Mouse (Mus musculus): Measurements from ENCODE around the gene Knl1.

Gene Knl1

DNA sequence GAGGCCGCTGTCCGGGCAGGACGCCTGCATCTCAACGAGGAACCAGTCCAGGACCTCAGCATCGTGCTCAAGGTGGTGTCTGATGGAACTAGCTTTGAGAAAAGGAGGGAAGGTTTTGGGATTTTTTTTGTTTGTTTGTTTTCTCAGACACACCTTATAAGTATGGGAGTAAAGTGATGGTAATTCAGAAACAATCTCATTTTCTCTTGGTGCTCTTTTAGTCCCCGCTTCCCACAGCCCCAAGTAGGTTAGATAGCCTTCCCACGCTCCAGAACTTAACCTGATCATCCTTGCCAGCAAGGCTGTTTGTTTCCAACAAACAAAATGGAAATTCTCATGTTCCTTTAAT is 11.5 kb upstream of the Knl1 start:
- in situ Hi-C loops (cut with MboI, MseI) = loop anchor here (5.0 kb wide), 1 partner anchor 257 kb away; no protein-coding TSS in a partner anchor

DNA sequence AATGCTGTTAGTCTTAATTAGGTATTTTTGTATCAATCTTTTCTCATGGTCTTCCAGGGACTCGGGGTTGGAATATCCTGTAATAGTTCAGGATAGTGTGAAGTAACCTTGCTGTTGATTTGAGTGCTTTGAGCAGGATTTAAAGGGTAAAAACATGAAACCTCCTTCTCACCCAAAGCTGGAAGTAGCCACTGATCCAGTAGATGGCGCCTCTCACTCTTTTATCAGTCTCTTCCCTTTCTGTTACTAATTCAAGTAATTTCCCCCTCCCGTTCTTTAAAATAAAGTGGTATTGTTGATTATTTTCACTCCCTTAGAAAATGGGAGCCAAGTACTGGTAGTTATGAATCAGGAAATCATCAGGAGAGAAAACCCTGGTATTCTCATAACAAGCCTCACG is 6.0 kb upstream of the Knl1 start:
- in situ Hi-C loops (cut with MboI, MseI) = no loop called here

DNA sequence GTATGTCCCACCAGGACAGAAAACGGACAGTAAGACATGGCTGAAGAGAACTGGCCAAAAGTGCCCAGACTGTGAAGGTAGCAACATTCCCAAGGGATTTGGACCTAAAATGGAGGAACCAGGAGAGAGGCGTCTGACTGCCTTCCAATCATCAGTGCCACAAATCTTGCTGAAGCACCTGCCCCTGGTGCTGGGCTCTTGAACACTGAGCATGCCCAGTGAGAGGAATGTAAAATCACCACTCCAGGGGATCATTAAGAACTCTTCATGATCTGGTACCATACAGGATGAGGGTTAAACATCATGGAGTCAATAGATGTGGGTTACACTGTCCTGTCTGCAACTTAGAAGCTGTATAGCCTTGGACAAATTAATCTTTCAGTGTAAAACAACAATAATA is 1.8 kb upstream of the Knl1 start:
- in situ Hi-C loops (cut with MboI, MseI) = no loop called here

DNA sequence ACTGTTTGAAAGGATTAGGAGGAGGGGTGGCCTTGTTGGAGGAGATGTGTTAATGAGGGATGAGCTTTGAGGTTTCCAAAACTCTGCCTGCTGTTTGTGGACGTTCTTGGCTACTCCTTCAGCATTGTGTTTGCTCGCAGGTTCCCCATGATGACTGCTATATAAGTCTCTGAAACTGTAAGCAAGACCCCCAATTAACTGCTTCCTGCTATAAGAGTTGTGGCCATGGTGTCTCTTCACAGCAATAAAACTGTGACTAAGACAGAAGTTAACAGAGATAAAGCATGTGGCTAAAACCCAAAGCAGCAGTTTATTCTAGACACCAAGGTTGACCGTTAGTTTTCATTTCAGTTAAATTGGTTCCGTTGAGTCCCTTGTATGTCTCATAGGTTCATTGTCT is 930 bp downstream of the Knl1 start:
- in situ Hi-C loops (cut with MboI, MseI) = no loop called here

DNA sequence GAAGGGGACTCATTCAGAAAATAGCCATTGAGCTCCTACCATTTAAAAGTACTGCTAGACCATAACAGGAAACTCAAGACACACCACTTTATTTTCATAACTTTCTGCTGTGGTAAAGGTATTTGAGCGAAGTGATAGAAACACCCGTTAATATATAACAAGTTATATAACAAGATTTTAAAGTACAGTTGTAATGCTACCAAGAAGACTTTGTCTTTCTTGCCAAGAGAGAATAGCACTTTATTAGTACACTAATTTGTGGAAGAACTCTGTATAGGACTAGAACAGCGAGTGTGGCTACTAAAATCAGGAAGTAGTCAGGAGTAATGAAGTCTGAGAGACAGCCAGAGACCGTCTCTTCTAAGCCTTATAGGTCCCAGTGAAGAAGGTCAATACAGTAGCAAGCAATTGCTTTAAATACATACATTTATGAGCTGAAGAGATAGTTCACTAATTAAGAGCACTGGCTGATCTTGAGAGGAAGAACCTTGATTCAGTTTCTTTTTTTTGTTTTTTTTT is 3.3 kb downstream of the Knl1 start:
- in situ Hi-C loops (cut with MboI, MseI) = no loop called here

DNA sequence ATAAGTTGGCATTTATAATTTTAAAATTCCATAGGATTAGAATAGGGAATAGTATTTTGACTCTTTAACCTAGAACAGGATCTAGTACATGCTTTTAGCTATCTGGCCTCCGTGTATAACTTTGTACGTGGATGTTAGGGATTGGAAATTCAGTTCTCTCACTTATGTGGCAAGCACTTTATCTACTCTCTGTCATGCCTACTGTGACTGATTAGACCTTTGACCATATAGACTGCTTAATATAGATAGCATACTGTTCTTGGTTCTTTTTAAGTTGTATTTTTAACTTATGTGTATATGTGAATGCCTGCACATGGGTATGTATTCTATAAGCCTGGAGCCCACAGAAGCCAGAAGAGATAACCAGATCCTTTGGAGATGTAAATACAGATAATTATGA is 13.2 kb downstream of the Knl1 start:
- in situ Hi-C loops (cut with MboI, MseI) = no loop called here

DNA sequence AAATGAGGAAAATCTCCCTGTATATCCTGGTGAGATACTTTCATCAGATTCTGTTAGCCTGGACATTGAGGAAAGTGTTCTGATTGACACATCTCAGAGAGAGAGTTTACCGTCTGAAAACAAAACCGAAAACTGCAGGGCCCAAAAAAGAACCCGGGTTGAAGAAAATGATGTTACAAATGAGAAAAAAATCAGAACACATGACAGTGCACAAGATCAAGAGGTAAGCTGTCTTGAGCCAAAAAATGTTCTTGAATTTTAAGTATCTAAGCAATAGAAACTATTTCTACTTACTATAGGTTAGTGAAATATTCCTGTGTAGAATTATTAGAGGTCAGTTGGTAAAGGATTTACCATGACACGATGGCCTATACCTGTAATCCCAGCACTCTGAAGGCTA is 25.5 kb downstream of the Knl1 start:
- in situ Hi-C loops (cut with MboI, MseI) = no loop called here

DNA sequence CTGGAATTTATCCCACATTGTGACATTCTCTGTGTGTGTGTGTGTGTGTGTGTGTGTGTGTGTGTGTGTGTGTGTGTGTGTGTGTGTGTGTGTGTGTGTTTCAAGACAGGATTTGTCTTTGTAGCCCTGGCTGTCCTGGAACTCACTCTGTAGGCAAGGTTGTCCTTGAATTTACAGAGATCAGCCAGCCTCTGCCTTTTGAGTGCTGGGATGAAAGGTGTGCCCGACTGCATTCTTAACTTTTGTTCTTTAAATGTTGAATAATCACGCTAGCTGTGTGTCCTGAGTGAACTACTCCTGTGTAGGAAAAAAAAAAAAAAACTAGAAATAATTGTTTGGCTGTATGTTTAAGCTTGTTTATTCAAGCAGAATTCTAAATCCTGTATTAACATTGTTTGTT is 39.2 kb downstream of the Knl1 start:
- in situ Hi-C loops (cut with MboI, MseI) = no loop called here

DNA sequence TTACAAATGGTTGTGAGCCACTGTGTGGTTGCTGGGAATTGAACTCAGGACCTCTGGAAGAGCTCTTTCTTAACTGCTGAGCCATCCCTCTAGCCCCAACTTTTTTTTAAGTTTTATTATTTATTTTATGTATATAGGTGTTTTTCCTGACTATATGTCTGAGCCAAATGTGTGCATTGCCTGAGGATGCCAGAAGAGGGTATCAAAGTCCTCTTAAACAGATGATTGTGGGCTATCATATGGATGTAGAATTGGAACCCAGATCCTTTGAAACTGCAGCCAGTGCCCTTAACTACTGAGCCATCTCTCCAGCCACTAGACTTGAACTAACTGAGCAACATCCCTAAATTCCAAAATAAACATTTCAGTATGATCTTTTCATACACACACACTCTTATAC is 54.6 kb downstream of the Knl1 start:
- in situ Hi-C loops (cut with MboI, MseI) = no loop called here

DNA sequence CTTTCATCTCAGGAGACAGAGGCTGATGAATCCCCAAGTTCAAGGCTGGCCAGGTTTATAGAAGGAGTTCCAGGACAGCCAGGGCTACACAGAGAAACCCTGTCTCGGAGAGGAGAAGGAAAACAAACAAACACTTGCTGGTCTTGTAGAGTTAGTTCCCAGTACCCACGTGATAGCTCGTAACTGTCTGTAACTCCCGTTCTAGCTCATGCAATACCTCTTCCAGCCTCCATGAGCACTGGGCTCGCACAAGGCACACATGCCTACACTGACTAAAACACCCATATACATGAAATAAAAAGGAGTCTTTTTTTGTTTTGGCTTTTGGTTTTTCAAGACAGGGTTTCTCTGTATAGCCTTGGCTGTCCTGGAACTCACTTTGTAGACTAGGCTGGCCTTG is 59.7 kb downstream of the Knl1 start:
- in situ Hi-C loops (cut with MboI, MseI) = no loop called here

DNA sequence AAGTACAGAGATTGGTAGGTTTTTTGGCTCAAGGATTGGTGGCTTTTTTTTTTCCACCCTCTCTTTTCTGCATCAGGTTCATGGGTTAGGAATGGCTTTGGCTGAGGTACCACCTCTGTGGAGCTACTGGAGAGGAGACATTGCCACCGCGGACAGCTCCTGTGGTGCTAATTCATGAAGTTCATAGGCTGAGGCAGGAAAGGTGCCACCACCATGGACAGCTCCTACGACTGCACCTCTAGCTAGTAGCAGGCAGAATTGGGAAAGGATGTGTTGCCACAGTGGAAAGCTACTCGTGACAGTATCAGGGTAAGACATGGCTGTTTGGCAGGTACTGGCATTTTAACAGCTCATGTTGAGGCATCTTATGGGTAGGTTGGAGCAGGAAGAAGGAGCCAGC is 61.6 kb downstream of the Knl1 start:
- in situ Hi-C loops (cut with MboI, MseI) = no loop called here

DNA sequence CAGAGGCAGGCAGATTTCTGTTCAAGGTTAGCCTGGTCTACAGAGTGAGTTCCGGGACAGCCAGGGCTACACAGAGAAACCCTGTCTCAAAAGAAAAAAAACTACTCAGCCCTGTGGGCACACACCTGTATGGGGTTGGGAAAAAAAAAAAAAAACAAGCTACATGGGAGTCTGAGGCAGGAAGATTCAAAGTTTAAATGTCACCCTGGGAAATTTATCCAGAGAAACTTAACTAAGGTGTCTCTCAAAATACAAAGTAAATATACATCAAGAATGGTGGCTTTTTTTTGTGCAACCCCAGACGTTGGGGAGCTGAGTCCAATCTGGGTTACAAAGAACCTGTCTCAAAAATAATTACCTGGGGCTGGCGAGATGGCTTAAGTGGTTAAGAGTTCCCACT is 64.1 kb downstream of the Knl1 start:
- in situ Hi-C loops (cut with MboI, MseI) = no loop called here

DNA sequence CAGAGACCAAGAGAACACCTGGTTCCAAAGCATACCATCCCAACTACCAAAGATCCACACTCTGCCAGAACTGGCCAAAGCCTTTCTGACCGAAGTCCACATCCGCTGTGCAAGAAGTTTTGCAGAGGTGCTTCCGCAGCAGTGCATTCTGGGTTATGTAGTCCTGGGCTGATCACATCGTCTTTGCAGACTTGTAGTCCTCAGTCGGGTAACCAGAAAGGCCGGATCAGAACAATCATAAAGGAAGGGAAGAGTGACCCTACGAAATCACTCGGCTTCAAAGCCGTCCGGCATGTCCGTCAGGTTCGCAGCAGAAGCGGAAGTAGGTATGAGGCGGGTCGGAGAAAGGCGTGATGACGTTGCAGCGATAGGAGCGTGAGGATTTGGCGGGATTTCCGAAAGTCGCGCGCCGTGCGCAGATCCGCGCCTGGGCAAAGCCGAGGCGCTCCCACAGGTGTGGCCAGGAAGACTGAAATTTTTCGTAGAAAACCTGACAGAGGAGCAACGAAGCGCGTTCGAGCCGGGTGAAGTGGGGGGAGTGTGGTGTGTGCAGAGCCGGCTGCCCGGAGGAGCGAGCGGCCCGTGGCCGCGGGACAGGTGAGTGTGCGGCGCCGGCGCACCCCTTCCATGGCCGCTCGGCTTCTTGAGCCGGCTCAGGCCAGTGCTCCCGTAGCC is 65.7 kb downstream of the Knl1 start, which contains the start of gene Rad51:
Rad51 (plus strand) TSS at position 356 of the 675 bp plus-strand sequence.
- in situ Hi-C loops (cut with MboI, MseI) = no loop called here

DNA sequence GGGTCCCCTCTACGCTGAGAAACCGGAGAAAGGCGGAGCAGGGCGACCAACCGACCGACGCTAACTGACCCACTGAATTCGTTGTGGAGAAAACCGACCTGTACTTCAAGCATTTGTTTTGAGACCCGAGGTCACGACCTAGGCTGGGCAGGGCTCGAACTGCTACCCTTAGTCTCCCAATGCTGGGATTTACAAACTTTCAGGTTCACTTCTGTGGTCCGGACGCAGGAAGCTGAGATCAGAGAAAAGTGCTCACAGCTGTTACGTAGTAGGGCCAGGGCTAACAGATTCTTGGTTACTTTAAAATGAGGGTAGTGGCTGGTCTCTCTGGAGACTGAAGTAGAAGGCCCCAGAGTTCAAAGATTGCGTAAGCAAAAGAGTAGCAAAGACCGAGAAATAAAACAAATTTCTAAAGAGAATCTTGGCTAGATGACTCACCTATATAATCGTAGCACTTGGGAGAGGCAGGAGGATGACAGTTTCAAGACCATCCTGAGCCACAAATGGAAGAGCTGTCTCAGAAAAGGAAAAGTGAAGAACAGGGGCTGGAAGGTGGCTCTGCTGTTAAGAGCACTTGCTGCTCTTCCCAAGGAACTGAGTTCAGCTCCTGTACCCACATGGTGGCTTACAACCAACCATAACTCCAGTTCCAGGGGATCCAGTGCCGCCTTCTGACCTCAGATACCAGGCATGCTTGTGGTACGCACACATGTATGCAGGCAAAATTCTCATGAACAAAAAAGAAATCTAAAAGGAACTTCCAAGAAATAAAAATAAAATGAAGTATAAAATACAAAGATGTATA is 66.4 kb downstream of the Knl1 start:
- in situ Hi-C loops (cut with MboI, MseI) = no loop called here

DNA sequence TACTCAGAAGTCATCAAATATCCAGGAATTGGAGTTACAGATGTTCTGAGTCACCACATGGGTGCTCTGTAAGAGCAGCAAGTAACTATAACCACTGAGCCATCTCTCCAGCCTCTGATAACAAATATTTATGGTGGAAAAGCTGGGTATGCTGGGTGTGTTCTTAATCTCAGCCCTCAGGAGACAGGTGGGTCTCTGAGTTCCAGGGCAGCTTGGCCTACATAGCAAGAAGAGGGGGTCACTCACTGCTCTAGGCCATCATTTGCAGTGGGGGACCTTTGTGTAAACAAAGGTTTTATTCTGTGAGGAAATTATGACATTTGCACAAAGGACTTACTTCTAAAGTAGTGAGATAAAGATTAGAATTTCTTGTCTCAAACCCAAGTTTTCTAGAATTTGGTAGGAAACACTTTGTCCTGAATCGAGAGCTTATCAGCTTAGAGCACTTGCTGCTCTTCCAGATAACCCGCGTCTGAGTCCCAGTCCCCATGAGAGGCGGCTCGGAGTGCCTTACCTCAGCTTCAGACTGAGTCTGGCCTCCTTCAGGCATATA is 89.5 kb downstream of the Knl1 start:
- in situ Hi-C loops (cut with MboI, MseI) = loop anchor here (25.0 kb wide), 1 partner anchor 1201 kb away; no protein-coding TSS in a partner anchor

DNA sequence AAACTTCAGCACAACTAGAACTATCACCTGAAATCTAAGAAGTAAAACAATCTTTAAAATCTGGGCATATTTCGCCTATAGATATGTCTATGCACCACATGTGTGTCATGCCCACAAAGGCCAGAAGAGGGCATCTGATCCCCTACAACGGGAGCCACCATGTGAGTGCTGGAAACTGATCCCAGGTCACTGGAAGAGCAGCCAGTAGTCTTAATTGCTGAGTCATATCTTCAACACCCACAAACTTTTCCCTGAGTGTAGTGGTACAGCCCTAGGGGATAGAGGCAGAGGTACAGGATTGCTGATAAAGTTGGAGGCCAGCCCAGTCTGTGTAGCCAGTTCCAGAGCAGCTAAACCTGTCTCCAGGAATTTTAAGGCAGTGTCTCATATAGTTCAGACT is 98.3 kb downstream of the Knl1 start:
- in situ Hi-C loops (cut with MboI, MseI) = loop anchor here (5.0 to 25.0 kb wide), 2 partner anchors 42 to 1192 kb away; no protein-coding TSS in a partner anchor

DNA sequence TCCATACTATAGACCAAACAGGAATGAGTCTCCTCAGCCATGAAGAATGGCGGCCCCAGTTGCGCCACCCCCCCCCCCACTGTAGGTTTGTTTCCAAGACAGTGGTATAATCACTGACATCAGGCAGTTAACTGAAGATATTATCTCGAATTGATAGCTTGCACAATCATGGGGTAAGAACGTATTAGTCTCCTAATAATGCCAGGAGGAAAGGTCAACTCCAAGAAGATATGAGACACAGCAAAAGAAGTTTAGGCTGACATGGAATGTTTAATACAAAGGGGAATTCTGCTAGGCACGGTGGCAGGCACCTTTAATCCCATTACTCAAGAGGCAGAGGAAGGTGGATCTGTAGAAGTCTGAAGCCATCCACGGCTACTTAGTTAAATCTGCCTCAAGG is 99.5 kb downstream of the Knl1 start:
- in situ Hi-C loops (cut with MboI, MseI) = loop anchor here (5.0 to 25.0 kb wide), 2 partner anchors 41 to 1191 kb away; no protein-coding TSS in a partner anchor

DNA sequence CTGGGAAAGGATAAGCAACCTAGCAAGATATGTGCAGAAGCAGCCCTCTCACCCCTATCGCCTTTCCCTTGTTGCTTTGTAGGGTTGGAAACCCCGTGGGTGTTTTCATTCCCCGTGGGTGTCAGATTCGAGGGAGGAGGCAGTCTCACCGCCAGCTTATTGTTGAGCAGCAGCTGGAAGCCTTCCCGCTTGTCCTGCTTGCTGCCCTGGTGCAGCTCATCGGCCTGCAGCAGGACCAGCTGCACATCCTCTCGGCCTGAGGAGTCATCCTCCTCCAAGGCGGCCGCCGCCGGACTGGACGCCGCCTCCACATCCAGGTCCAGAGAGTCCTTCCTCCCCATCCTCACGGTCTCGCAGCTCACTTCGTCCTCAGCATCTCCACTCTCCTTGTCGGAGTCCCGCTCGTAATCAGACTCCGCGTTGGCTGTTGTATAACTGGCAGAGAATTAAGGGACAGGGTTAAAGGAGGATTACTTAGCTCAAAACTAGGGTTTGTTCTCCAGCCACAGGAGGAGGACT is 100.3 kb downstream of the Knl1 start:
- in situ Hi-C loops (cut with MboI, MseI) = loop anchor here (5.0 to 25.0 kb wide), 2 partner anchors 40 to 1190 kb away; no protein-coding TSS in a partner anchor

DNA sequence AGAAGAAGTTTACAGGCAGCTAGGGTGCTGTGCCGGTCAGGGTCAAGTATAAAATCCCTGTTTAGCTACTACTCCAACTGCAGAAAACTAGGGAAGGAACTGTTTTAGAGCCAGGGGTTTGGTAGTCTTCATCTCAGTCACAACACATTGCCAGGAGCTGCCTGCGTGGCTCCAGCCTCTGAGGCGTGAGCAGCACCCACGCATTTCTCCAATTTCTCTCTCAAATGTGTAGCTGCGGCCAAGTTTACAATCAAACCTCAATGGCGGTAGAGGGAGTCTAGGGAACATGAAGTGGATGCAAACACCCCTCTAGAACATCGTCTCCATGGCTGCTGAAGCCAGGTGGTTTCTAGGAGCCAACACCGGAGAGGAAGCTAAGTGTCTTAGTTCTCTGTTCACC is 100.9 kb downstream of the Knl1 start:
- in situ Hi-C loops (cut with MboI, MseI) = loop anchor here (5.0 to 25.0 kb wide), 2 partner anchors 40 to 1190 kb away; no protein-coding TSS in a partner anchor

DNA sequence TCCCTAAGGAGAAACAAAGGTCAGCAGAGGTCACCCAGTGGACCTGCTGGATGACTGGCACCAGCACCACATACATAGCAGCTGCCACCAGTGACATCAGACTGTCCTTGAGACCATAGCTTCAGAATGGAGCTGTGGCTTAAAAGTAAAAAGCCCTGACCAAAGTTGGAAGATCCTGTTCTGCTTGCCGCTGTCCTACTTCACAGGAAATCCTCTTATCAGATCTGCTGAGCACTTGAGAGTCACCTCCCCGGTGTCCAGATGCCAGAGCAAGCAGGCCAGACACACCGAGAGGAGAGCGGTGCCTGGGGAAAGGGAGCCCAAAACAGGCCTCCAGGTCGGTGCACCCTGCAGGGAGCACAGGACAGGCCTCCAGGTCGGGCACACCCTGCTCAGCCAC is 105.3 kb downstream of the Knl1 start:
- in situ Hi-C loops (cut with MboI, MseI) = loop anchor here (5.0 kb wide), 1 partner anchor 35 kb away; no protein-coding TSS in a partner anchor

DNA sequence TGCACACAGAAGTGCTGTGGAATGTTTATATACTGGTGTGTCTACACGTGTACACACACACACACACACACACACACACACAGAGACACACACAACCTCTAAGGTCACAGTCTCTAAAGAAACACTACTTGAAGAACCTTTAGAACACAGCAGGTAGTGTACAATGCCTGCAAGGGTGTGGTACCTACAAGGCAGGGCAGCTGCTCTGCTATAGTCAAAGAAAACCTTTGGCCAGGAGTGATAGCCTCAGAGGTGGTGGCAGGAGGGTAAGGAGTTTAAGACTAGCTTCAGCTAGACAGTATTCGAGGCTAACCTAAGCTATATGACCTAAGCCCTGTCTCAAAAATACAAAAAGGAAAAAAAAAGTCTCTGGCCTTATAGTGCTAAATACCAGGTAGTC is 107.8 kb downstream of the Knl1 start:
- in situ Hi-C loops (cut with MboI, MseI) = loop anchor here (5.0 kb wide), 1 partner anchor 37 kb away; no protein-coding TSS in a partner anchor
